Mouse (Mus musculus) intestine, embryonic 15.5 days (tissue): ENCODE measurements at regions not wholly inside any gene's neighbourhood (a gene's known extent, or its start where the extent isn't known, plus 50 kb on each side); places are given as distances from the start of the nearest gene placed in this dataset.

Experiments used
- ATAC-seq: fragments of 200-750 bp; cut with Nextera tagmentation; 2 replicates; pipeline ENCODE4 v1.8.0; 2017; ENCODE audit warnings: moderate TSS enrichment, moderate library complexity
- H3K27ac ChIP-seq: fragments of 300-500 bp; sonication (generic); 2 replicates; pipeline ENCODE4 v1.5.1; 2015; ENCODE audit warnings: mild to moderate bottlenecking, inconsistent platforms
- H3K27me3 ChIP-seq: fragments of 300-500 bp; sonication (generic); replicated peaks from 2 replicates; pipeline ENCODE4 v1.6.1; 2015; ENCODE audit warnings: inconsistent platforms
- H3K36me3 ChIP-seq: fragments of 300-500 bp; sonication (generic); 2 replicates; pipeline ENCODE4 v1.6.1; 2015; ENCODE audit warnings: inconsistent platforms
- H3K4me1 ChIP-seq: fragments of 300-500 bp; sonication (generic); replicated peaks from 2 replicates; pipeline ENCODE4 v1.6.1; 2015; ENCODE audit warnings: inconsistent platforms
- H3K4me2 ChIP-seq: fragments of 300-500 bp; sonication (generic); replicated peaks from 2 replicates; pipeline ENCODE4 v1.6.1; 2015; ENCODE audit warnings: mild to moderate bottlenecking, inconsistent platforms
- H3K4me3 ChIP-seq: fragments of 300-500 bp; sonication (generic); replicated peaks from 2 replicates; pipeline ENCODE4 v1.5.1; 2015; ENCODE audit warnings: inconsistent platforms
- H3K9ac ChIP-seq: fragments of 300-500 bp; sonication (generic); 2 replicates; pipeline ENCODE4 v1.6.1; 2015; ENCODE audit warnings: inconsistent platforms
- H3K9me3 ChIP-seq: fragments of 300-500 bp; sonication (generic); 2 replicates; pipeline ENCODE4 v1.6.1; 2016; ENCODE audit warnings: inconsistent platforms
- WGBS: fragments of 180-500 bp; shearing (Covaris S2); methylation state at CpG from one replicate; pipeline ENCODE4 v1.1.7; 2015; 5-methylcytosine and 5-hydroxymethylcytosine counted together

- WGBS = 93% methylated on average over 2 of the region's 2 CpGs
- no peak for ATAC-seq
- no peaks in the 10 kb centered on the region for H3K4me1 ChIP-seq
- H3K36me3 ChIP-seq = no peaks in the 10 kb centered on the region
- H3K9me3 ChIP-seq = no peaks in the 10 kb centered on the region
- no peaks in the 10 kb centered on the region for H3K27me3 ChIP-seq
- no peak overlapping the region for H3K9ac ChIP-seq
- no peak overlapping the region for H3K4me3 ChIP-seq
- no peak overlapping the region for H3K4me2 ChIP-seq
- no peak overlapping the region for H3K27ac ChIP-seq
These were observed 312.3 kb downstream of the Nucb2 start for GRCm38 (mm10) chr7:116816494-116816893.

- 68% methylated on average over 7 of the region's 7 CpGs for WGBS
- no peak overlapping the region for H3K4me3 ChIP-seq
- H3K27ac ChIP-seq = no peak overlapping the region
- H3K4me2 ChIP-seq = no peak overlapping the region
- no peaks in the 10 kb centered on the region for H3K9me3 ChIP-seq
- no peaks in the 10 kb centered on the region for H3K36me3 ChIP-seq
- no peaks in the 10 kb centered on the region for H3K27me3 ChIP-seq
- ATAC-seq = no peak
- no peak overlapping the region for H3K9ac ChIP-seq
- H3K4me1 ChIP-seq = no peaks in the 10 kb centered on the region
These were observed 313.8 kb downstream of the Nucb2 start for GRCm38 (mm10) chr7:116817991-116818390.

GRCm38 (mm10) chr7:116820613-116821012 lies 316.4 kb downstream of the Nucb2 start:
- no peak for ATAC-seq
- Histone ChIP-seq H3K27ac (no peak overlapping the region), H3K27me3 (no peaks in the 10 kb centered on the region), H3K9me3 (no peaks in the 10 kb centered on the region), H3K4me1 (no peaks in the 10 kb centered on the region), H3K4me2 (no peak overlapping the region), H3K36me3 (no peaks in the 10 kb centered on the region), H3K9ac (no peak overlapping the region), H3K4me3 (no peak overlapping the region)
- 86% methylated on average over 5 of the region's 5 CpGs for WGBS

- Histone ChIP-seq H3K9ac (no peak overlapping the region), H3K9me3 (no peaks in the 10 kb centered on the region), H3K27ac (no peak overlapping the region), H3K27me3 (no peaks in the 10 kb centered on the region), H3K4me3 (no peak overlapping the region), H3K36me3 (no peaks in the 10 kb centered on the region), H3K4me1 (no peaks in the 10 kb centered on the region), H3K4me2 (no peak overlapping the region)
- WGBS = 57% methylated on average over 3 of the region's 3 CpGs
- ATAC-seq = no peak
These were observed 338.7 kb downstream of the Nucb2 start for GRCm38 (mm10) chr7:116842894-116843293.

GRCm38 (mm10) chr7:116847846-116848730 lies 343.9 kb downstream of the Nucb2 start:
- H3K9me3 ChIP-seq = no peaks in the 10 kb centered on the region
- 80% methylated on average over 17 of the region's 17 CpGs for WGBS
- no peaks in the 10 kb centered on the region for H3K27me3 ChIP-seq
- no peak overlapping the region for H3K27ac ChIP-seq
- H3K9ac ChIP-seq = no peak overlapping the region
- no peak overlapping the region for H3K4me3 ChIP-seq
- no peak overlapping the region for H3K4me2 ChIP-seq
- no peaks in the 10 kb centered on the region for H3K36me3 ChIP-seq
- H3K4me1 ChIP-seq = no peaks in the 10 kb centered on the region
- no peak for ATAC-seq

- H3K27ac ChIP-seq = no peak overlapping the region
- no peaks in the 10 kb centered on the region for H3K9me3 ChIP-seq
- no peaks in the 10 kb centered on the region for H3K27me3 ChIP-seq
- H3K9ac ChIP-seq = no peak overlapping the region
- no peak overlapping the region for H3K4me2 ChIP-seq
- ATAC-seq = no peak
- H3K36me3 ChIP-seq = no peaks in the 10 kb centered on the region
- H3K4me3 ChIP-seq = no peak overlapping the region
- H3K4me1 ChIP-seq = no peaks in the 10 kb centered on the region
- WGBS = 91% methylated on average over 3 of the region's 3 CpGs
These were observed 349.2 kb downstream of the Nucb2 start for GRCm38 (mm10) chr7:116853351-116853750.

- Histone ChIP-seq H3K4me3 (no peak overlapping the region), H3K4me2 (no peak overlapping the region), H3K4me1 (no peaks in the 10 kb centered on the region), H3K27me3 (no peaks in the 10 kb centered on the region), H3K36me3 (no peaks in the 10 kb centered on the region), H3K9ac (no peak overlapping the region), H3K27ac (no peak overlapping the region), H3K9me3 (no peaks in the 10 kb centered on the region)
- no peak for ATAC-seq
- 72% methylated on average over 5 of the region's 5 CpGs for WGBS
These were observed 353.0 kb downstream of the Nucb2 start for GRCm38 (mm10) chr7:116857141-116857540.

- no peaks in the 10 kb centered on the region for H3K4me1 ChIP-seq
- no peak overlapping the region for H3K4me3 ChIP-seq
- 78% methylated on average over 4 of the region's 4 CpGs for WGBS
- ATAC-seq = no peak
- H3K9me3 ChIP-seq = no peaks in the 10 kb centered on the region
- H3K9ac ChIP-seq = no peak overlapping the region
- H3K4me2 ChIP-seq = no peak overlapping the region
- H3K27me3 ChIP-seq = no peaks in the 10 kb centered on the region
- H3K27ac ChIP-seq = no peak overlapping the region
- no peaks in the 10 kb centered on the region for H3K36me3 ChIP-seq
These were observed 353.6 kb downstream of the Nucb2 start for GRCm38 (mm10) chr7:116857744-116858143.

- ATAC-seq = no peak
- H3K9ac ChIP-seq = no peak overlapping the region
- no peak overlapping the region for H3K4me3 ChIP-seq
- H3K36me3 ChIP-seq = no peaks in the 10 kb centered on the region
- H3K4me1 ChIP-seq = no peaks in the 10 kb centered on the region
- H3K4me2 ChIP-seq = no peak overlapping the region
- H3K27me3 ChIP-seq = no peaks in the 10 kb centered on the region
- H3K9me3 ChIP-seq = no peaks in the 10 kb centered on the region
- WGBS = 41% methylated on average over 5 of the region's 5 CpGs
- no peak overlapping the region for H3K27ac ChIP-seq
These were observed 378.2 kb downstream of the Nucb2 start for GRCm38 (mm10) chr7:116882268-116882964.

- Histone ChIP-seq H3K9ac (no peak overlapping the region), H3K4me3 (no peak overlapping the region), H3K4me2 (no peak overlapping the region), H3K27me3 (no peaks in the 10 kb centered on the region), H3K27ac (no peak overlapping the region), H3K36me3 (no peaks in the 10 kb centered on the region), H3K9me3 (no peaks in the 10 kb centered on the region), H3K4me1 (no peaks in the 10 kb centered on the region)
- no peak for ATAC-seq
- 74% methylated on average over 6 of the region's 6 CpGs for WGBS
These were observed 389.7 kb downstream of the Nucb2 start for GRCm38 (mm10) chr7:116893846-116894245.

- WGBS = 37% methylated on average over 6 of the region's 6 CpGs
- H3K4me1 ChIP-seq = no peaks in the 10 kb centered on the region
These were observed 411.6 kb downstream of the Nucb2 start for GRCm38 (mm10) chr7:116915797-116916196.

GRCm38 (mm10) chr7:116917921-116918670 lies 413.9 kb downstream of the Nucb2 start:
- Histone ChIP-seq H3K36me3 (no peaks in the 10 kb centered on the region), H3K4me3 (no peak overlapping the region), H3K27me3 (no peaks in the 10 kb centered on the region), H3K4me1 (no peaks in the 10 kb centered on the region), H3K4me2 (no peak overlapping the region), H3K27ac (no peak overlapping the region), H3K9ac (no peak overlapping the region), H3K9me3 (no peaks in the 10 kb centered on the region)
- no peak for ATAC-seq
- WGBS = 85% methylated on average over 6 of the region's 6 CpGs

More at GRCm38 (mm10) chr7:116915797-116916196, 411.6 kb downstream of the Nucb2 start:
- H3K9me3 ChIP-seq = no peaks in the 10 kb centered on the region
- H3K9ac ChIP-seq = no peak overlapping the region
- H3K4me3 ChIP-seq = no peak overlapping the region
- H3K4me2 ChIP-seq = no peak overlapping the region
- H3K27ac ChIP-seq = no peak overlapping the region
- no peaks in the 10 kb centered on the region for H3K27me3 ChIP-seq
- no peaks in the 10 kb centered on the region for H3K36me3 ChIP-seq
- no peak for ATAC-seq
